Mouse (Mus musculus): ENCODE data around the gene Ldhd. TPM values are rescaled to one million over a fixed set of nuclear protein-coding genes. Genes with fewer than 3 reads are reported as not detected.
"Not testable (repeated sequence)": the region's sequence is repeated elsewhere in the genome, so short reads cannot be mapped to it uniquely, and the experiment has no call there.

The Ldhd gene
- polyA plus RNA-seq, 1 experiment from 2014 or later: 0.45 TPM

DNA sequence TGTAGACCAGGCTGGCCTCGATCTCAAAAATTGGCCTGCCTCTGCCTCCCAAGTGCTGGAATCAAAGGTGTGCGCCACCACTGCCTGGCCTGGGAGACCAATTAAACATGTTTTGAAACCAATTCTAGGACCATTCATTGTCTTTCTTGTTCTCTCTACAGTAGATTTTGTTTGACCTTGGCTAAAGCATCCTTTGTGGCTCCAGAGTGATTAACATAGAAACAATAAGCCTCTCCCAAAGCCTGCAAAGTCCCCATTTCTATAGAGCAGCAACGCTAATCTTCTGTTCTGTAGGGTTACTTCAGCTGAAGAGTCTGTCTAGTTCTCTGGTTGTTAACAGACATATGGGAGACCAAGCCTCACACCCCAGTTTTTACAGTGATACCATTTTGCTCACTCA is 20.5 kb upstream of the Ldhd start:
- 70% methylated on average over 3 of the region's 3 CpGs for WGBS
- H3K27ac ChIP-seq (replicated peaks; ENCODE audit: low read depth, low read length): no peak overlapping the region
- H3K27me3 ChIP-seq (ENCODE audit: control insufficient read depth, insufficient read depth, low read length): no peaks in the 10 kb centered on the region
- no peaks in the 10 kb centered on the region for H3K36me3 ChIP-seq (ENCODE audit: control insufficient read depth, insufficient read depth, low read length)
- DNase-seq (no peak), ATAC-seq (ENCODE audit: low FRiP score, low TSS enrichment) (no peak)
- H3K4me1 ChIP-seq (ENCODE audit: control insufficient read depth, insufficient read depth, low read length): no peaks in the 10 kb centered on the region
- H3K4me3 ChIP-seq (replicated peaks; ENCODE audit: low read depth, low read length): no peak overlapping the region
- no peak overlapping the region for H3K9ac ChIP-seq (replicated peaks; ENCODE audit: low read length)
- no peak overlapping the region for H3K4me2 ChIP-seq (ENCODE audit: low read length)
- H3K9me3 ChIP-seq (ENCODE audit: control insufficient read depth, low read length): no peaks in the 10 kb centered on the region

DNA sequence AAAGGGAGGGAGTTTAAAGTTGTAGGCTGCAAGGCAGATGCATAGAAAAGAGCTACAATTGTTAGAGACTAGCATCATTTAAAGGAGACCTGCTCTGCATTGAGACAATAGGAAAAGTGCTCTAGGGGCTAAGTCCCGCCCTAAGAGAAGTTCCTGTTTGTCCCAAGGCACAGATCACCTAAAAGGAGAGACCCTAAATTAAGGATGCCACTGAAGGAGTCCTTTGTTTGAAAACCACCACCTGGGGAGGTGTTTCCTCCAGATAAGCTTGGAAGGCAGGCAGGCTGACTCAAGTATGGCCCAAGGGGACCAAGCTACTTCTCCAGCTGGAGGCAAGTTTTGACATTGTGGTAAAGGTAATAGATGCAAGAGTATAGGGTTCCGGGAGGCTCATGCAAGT is 18.7 kb upstream of the Ldhd start:
- DNase-seq: no peak
- H3K9me3 ChIP-seq (ENCODE audit: control insufficient read depth, low read length): no peaks in the 10 kb centered on the region
- WGBS: 75% methylated on average over 2 of the region's 2 CpGs
- H3K36me3 ChIP-seq (ENCODE audit: control insufficient read depth, insufficient read depth, low read length): no peaks in the 10 kb centered on the region
- H3K4me3 ChIP-seq (replicated peaks; ENCODE audit: low read depth, low read length): no peak overlapping the region
- no peak for ATAC-seq (ENCODE audit: low FRiP score, low TSS enrichment)
- 0 out of 2 replicates have a peak, but pooled peaks cover 3% of the 10 kb centered on the region for H3K4me1 ChIP-seq (ENCODE audit: control insufficient read depth, insufficient read depth, low read length)
- no peaks in the 10 kb centered on the region for H3K27me3 ChIP-seq (ENCODE audit: control insufficient read depth, insufficient read depth, low read length)
- H3K4me2 ChIP-seq (ENCODE audit: low read length): no peak overlapping the region
- H3K9ac ChIP-seq (replicated peaks; ENCODE audit: low read length): no peak overlapping the region
- H3K27ac ChIP-seq (replicated peaks; ENCODE audit: low read depth, low read length): no peak overlapping the region

DNA sequence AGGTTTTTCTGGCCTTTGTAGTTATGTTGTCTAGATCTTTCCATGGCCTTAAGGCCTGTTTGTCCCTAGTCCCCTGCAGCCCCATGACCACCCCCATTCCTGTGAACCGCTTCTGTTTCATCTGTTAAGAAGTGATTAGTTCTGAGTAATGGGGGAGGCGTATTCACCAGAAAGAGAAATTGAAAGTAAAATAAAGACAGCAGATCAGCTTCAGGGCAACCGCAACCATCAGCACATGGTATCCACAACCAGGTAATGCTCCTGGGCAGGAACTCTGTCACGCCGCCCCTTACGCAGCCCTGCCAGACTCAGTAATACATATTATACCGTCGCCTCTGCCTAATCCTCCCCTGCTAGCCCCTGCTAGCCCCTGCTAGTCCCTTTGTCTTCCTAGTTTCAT is 15.5 kb upstream of the Ldhd start:
- Histone ChIP-seq H3K27ac (replicated peaks; ENCODE audit: low read depth, low read length) (no peak overlapping the region), H3K4me3 (replicated peaks; ENCODE audit: low read depth, low read length) (no peak overlapping the region), H3K9me3 (ENCODE audit: control insufficient read depth, low read length) (no peaks in the 10 kb centered on the region), H3K4me1 (ENCODE audit: control insufficient read depth, insufficient read depth, low read length) (0 out of 2 replicates have a peak, but pooled peaks cover 8% of the 10 kb centered on the region), H3K36me3 (ENCODE audit: control insufficient read depth, insufficient read depth, low read length) (no peaks in the 10 kb centered on the region), H3K9ac (replicated peaks; ENCODE audit: low read length) (no peak overlapping the region), H3K4me2 (ENCODE audit: low read length) (no peak overlapping the region), H3K27me3 (ENCODE audit: control insufficient read depth, insufficient read depth, low read length) (no peaks in the 10 kb centered on the region)
- ATAC-seq (ENCODE audit: low FRiP score, low TSS enrichment): no peak
- 97% methylated on average over 8 of the region's 8 CpGs for WGBS
- DNase-seq: no peak

DNA sequence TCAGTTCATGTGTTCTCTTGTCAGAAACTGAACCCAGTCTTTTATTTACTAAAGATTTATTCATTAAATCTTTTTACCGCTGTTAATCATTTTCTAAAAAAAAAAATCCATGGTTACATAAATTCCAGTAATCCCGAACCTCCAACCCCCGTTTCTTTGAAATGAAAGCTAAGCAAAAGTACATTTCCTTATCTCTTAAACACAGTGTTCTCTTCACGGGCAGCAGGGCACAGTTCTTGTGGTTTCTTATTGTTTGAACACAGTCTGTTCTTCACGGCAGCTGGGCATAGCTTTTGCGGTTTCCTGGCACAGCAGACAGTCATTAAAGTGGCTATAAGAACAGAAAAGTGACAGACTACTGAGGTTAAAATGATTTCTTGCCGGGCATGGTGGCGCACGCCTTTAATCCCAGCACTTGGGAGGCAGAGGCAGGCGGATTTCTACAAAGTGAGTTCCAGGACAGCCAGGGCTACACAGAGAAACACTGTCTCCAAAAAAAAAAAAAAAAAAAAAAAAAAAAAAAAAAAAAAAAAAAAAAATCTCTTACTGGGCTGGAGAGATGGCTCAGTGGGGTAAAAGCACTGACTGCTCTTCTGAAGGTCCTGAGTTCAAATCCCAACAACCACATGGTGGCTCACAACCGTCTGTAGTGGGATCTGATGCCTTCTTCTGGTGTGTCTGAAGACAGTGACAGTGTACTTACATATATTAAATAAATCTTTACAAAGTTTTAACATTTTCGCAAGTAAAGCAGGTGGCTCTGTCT is 14.3 kb upstream of the Ldhd start:
- Histone ChIP-seq H3K4me3 (replicated peaks; ENCODE audit: low read depth, low read length) (peak overlapping the region; percentile 88), H3K27ac (replicated peaks; ENCODE audit: low read depth, low read length) (peak overlapping the region; percentile 94; the same call in 1 of the 2 replicates), H3K9ac (replicated peaks; ENCODE audit: low read length) (peak overlapping the region; percentile 83; the same call in 1 of the 2 replicates), H3K4me2 (ENCODE audit: low read length) (peak overlapping the region; percentile 64)
- ATAC-seq (ENCODE audit: low FRiP score, low TSS enrichment); H3K4me1 ChIP-seq (ENCODE audit: control insufficient read depth, insufficient read depth, low read length); H3K9me3 ChIP-seq (ENCODE audit: control insufficient read depth, low read length); H3K36me3 ChIP-seq (ENCODE audit: control insufficient read depth, insufficient read depth, low read length); H3K27me3 ChIP-seq (ENCODE audit: control insufficient read depth, insufficient read depth, low read length): not testable (repeated sequence)
- WGBS: 66% methylated on average over 12 of the region's 12 CpGs
- DNase-seq: peak; percentile 32

- Histone ChIP-seq H3K4me3 (replicated peaks; ENCODE audit: low read depth, low read length) (peak within 1 kb of the TSS; percentile 88), H3K9me3 (ENCODE audit: control insufficient read depth, low read length) (no peaks in the 10 kb centered on the region), H3K27me3 (ENCODE audit: control insufficient read depth, insufficient read depth, low read length) (no peaks in the 10 kb centered on the region), H3K27ac (replicated peaks; ENCODE audit: low read depth, low read length) (peak within 1 kb of the TSS; percentile 94), H3K4me2 (ENCODE audit: low read length) (peak within 1 kb of the TSS; percentile 64), H3K4me1 (ENCODE audit: control insufficient read depth, insufficient read depth, low read length) (0 out of 2 replicates have a peak, but pooled peaks cover 8% of the 10 kb centered on the region), H3K9ac (replicated peaks; ENCODE audit: low read length) (peak within 1 kb of the TSS; percentile 83), H3K36me3 (ENCODE audit: control insufficient read depth, insufficient read depth, low read length) (no peaks in the 10 kb centered on the region)
- DNase-seq (peak; percentile 98), ATAC-seq (ENCODE audit: low FRiP score, low TSS enrichment) (peak; percentile 98)
- under 1% methylated on average over 75 of the region's 75 CpGs for WGBS
Measured at GRCm38 (mm10) chr8:111643264-111644141, 13.3 kb upstream of the Ldhd start, which contains the start of gene Zfp1. Zfp1 (plus strand) TSS chr8:111643401.

- no peaks in the 10 kb centered on the region for H3K9me3 ChIP-seq (ENCODE audit: control insufficient read depth, low read length)
- WGBS: 20% methylated on average over 5 of the region's 5 CpGs
- H3K27me3 ChIP-seq (ENCODE audit: control insufficient read depth, insufficient read depth, low read length): no peaks in the 10 kb centered on the region
- peak; percentile 29 for ATAC-seq (ENCODE audit: low FRiP score, low TSS enrichment)
- no peaks in the 10 kb centered on the region for H3K36me3 ChIP-seq (ENCODE audit: control insufficient read depth, insufficient read depth, low read length)
- H3K27ac ChIP-seq (replicated peaks; ENCODE audit: low read depth, low read length): peak overlapping the region; percentile 94; the same call in 1 of the 2 replicates
- peak overlapping the region; percentile 88 for H3K4me3 ChIP-seq (replicated peaks; ENCODE audit: low read depth, low read length)
- H3K4me1 ChIP-seq (ENCODE audit: control insufficient read depth, insufficient read depth, low read length): 0 out of 2 replicates have a peak, but pooled peaks cover 8% of the 10 kb centered on the region
- H3K9ac ChIP-seq (replicated peaks; ENCODE audit: low read length): peak overlapping the region; percentile 83
- DNase-seq: no peak
- H3K4me2 ChIP-seq (ENCODE audit: low read length): peak overlapping the region; percentile 64
Measured at GRCm38 (mm10) chr8:111642939-111643263, 12.7 kb upstream of the Ldhd start.

- Histone ChIP-seq H3K4me1 (ENCODE audit: control insufficient read depth, insufficient read depth, low read length) (0 out of 2 replicates have a peak, but pooled peaks cover 8% of the 10 kb centered on the region), H3K27me3 (ENCODE audit: control insufficient read depth, insufficient read depth, low read length) (no peaks in the 10 kb centered on the region), H3K27ac (replicated peaks; ENCODE audit: low read depth, low read length) (no peak overlapping the region), H3K4me2 (ENCODE audit: low read length) (peak overlapping the region; percentile 64), H3K4me3 (replicated peaks; ENCODE audit: low read depth, low read length) (no peak overlapping the region), H3K9me3 (ENCODE audit: control insufficient read depth, low read length) (no peaks in the 10 kb centered on the region), H3K36me3 (ENCODE audit: control insufficient read depth, insufficient read depth, low read length) (no peaks in the 10 kb centered on the region), H3K9ac (replicated peaks; ENCODE audit: low read length) (no peak overlapping the region)
- DNase-seq (no peak), ATAC-seq (ENCODE audit: low FRiP score, low TSS enrichment) (no peak)
- 67% methylated on average over 5 of the region's 5 CpGs for WGBS
Measured at GRCm38 (mm10) chr8:111642496-111642895, 12.3 kb upstream of the Ldhd start.

DNA sequence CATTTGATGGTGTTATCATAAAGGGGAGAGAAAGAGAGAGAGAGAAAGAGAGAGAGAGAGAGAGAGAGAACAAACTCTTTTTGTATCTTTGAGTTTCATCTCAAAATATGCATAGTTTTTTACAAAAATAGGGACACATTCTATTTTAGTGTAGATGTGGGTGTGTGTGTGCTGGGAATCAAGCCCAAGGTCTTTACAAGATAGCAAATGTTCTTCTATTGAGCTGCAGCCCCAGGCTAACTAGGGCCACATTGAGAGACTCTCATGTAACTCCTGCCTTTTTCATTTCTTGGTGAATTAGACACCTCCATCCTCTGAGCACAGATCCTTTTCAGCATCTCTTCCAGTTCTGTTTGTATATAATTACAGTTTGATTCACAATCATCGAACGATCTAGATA is 10.9 kb upstream of the Ldhd start:
- Histone ChIP-seq H3K36me3 (ENCODE audit: control insufficient read depth, insufficient read depth, low read length) (no peaks in the 10 kb centered on the region), H3K27me3 (ENCODE audit: control insufficient read depth, insufficient read depth, low read length) (no peaks in the 10 kb centered on the region), H3K9ac (replicated peaks; ENCODE audit: low read length) (no peak overlapping the region), H3K4me3 (replicated peaks; ENCODE audit: low read depth, low read length) (no peak overlapping the region), H3K4me1 (ENCODE audit: control insufficient read depth, insufficient read depth, low read length) (0 out of 2 replicates have a peak, but pooled peaks cover 8% of the 10 kb centered on the region), H3K4me2 (ENCODE audit: low read length) (no peak overlapping the region), H3K27ac (replicated peaks; ENCODE audit: low read depth, low read length) (no peak overlapping the region), H3K9me3 (ENCODE audit: control insufficient read depth, low read length) (no peaks in the 10 kb centered on the region)
- 98% methylated on average over 2 of the region's 2 CpGs for WGBS
- DNase-seq: no peak
- ATAC-seq (ENCODE audit: low FRiP score, low TSS enrichment): no peak
